Mouse (Mus musculus): ENCODE measurements around the gene Sap18b.

Sap18b gene

GRCm38 (mm10) chr8:95871690-95872089, 46.5 kb downstream of the Sap18b start:
- in situ Hi-C loops (cut with MboI, MseI), result no loop called here

DNA sequence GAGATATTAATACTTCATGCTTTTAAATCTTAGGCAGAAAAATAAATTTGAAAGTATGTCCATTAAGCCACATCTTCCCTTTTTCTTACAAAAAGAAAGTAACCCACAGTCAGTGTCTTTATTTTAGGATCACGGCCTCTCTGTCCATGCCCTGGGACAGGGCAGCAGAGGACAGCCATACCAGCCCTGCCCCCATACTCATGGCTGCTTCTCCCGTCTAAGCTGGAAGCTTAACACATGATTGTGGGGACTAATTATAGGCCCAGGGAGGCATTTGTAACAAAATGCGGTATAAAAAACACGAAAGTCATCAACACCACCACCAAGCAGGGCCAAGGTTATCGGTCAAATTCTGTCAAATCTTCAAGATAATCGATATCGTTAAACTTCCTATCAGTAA, 50.1 kb downstream of the Sap18b start:
- in situ Hi-C loops (cut with MboI, MseI), result no loop called here
